Mouse (Mus musculus): ENCODE measurements around the gene Snrpd2.

Snrpd2 gene

GRCm38 (mm10) chr7:19149626-19150025 is at the start of gene Snrpd2:
Gene Snrpd2, plus strand, starts transcription at chr7:19149722.
- DNase-seq (ENCODE audit: low spot score) = peak; percentile 91

GRCm38 (mm10) chr7:19100290-19100689 is 49.2 kb upstream of the Snrpd2 start:
- no peak for DNase-seq (ENCODE audit: low spot score)

GRCm38 (mm10) chr7:19103741-19104140 is 45.8 kb upstream of the Snrpd2 start:
- no peak for DNase-seq (ENCODE audit: low spot score)

- DNase-seq (ENCODE audit: low spot score) = no peak
Observed at GRCm38 (mm10) chr7:19104486-19104885, 45.0 kb upstream of the Snrpd2 start.

GRCm38 (mm10) chr7:19107436-19107835 is 42.1 kb upstream of the Snrpd2 start:
- DNase-seq (ENCODE audit: low spot score) = no peak

- DNase-seq (ENCODE audit: low spot score) = no peak
Observed at GRCm38 (mm10) chr7:19109565-19109964, 40.0 kb upstream of the Snrpd2 start.

GRCm38 (mm10) chr7:19118028-19118771 is 31.3 kb upstream of the Snrpd2 start, which contains the start of gene Gm4969:
Gene Gm4969, minus strand, starts transcription at chr7:19118368.
- DNase-seq (ENCODE audit: low spot score) = no peak

GRCm38 (mm10) chr7:19119083-19119482 is 30.4 kb upstream of the Snrpd2 start:
- no peak for DNase-seq (ENCODE audit: low spot score)

GRCm38 (mm10) chr7:19119631-19120429 is 29.7 kb upstream of the Snrpd2 start, which contains the start of gene Fbxo46:
Gene Fbxo46, plus strand, starts transcription at chr7:19119859.
- DNase-seq (ENCODE audit: low spot score) = peak; percentile 97

- DNase-seq (ENCODE audit: low spot score) = no peak
Observed at GRCm38 (mm10) chr7:19121686-19122085, 27.8 kb upstream of the Snrpd2 start.

- DNase-seq (ENCODE audit: low spot score) = no peak
Observed at GRCm38 (mm10) chr7:19124713-19125112, 24.8 kb upstream of the Snrpd2 start.

GRCm38 (mm10) chr7:19127744-19128143 is 21.8 kb upstream of the Snrpd2 start:
- DNase-seq (ENCODE audit: low spot score) = no peak

- no peak for DNase-seq (ENCODE audit: low spot score)
Observed at GRCm38 (mm10) chr7:19129396-19129795, 20.1 kb upstream of the Snrpd2 start.

- DNase-seq (ENCODE audit: low spot score) = no peak
Observed at GRCm38 (mm10) chr7:19130657-19131056, 18.9 kb upstream of the Snrpd2 start.

- peak; percentile 95 for DNase-seq (ENCODE audit: low spot score)
Observed at GRCm38 (mm10) chr7:19131324-19131848, 18.1 kb upstream of the Snrpd2 start.

GRCm38 (mm10) chr7:19136168-19136567 is 13.4 kb upstream of the Snrpd2 start:
- no peak for DNase-seq (ENCODE audit: low spot score)

GRCm38 (mm10) chr7:19136673-19137334 is 12.7 kb upstream of the Snrpd2 start:
- no peak for DNase-seq (ENCODE audit: low spot score)

- peak; percentile 65 for DNase-seq (ENCODE audit: low spot score)
Observed at GRCm38 (mm10) chr7:19137380-19137779, 12.1 kb upstream of the Snrpd2 start.

- DNase-seq (ENCODE audit: low spot score) = no peak
Observed at GRCm38 (mm10) chr7:19146793-19147192, 2.7 kb upstream of the Snrpd2 start.

- DNase-seq (ENCODE audit: low spot score) = no peak
Observed at GRCm38 (mm10) chr7:19147497-19148045, 2.0 kb upstream of the Snrpd2 start.

GRCm38 (mm10) chr7:19148180-19148874 is 1.2 kb upstream of the Snrpd2 start:
- DNase-seq (ENCODE audit: low spot score) = no peak

All from T-cell, adult 2 months (primary cell).